Mouse (Mus musculus) telencephalon, adult 2 months (tissue): ENCODE measurements around the gene Gm13723.
A peak's percentile ranks its signal among the peaks of the same experiment; 100 is the strongest.

Source experiments
- DNase-seq: peaks from one replicate; pipeline ENCODE4 v3.0.0-alpha.2; 2011; ENCODE audit warnings: low read depth, low spot score

Gene Gm13723

DNA sequence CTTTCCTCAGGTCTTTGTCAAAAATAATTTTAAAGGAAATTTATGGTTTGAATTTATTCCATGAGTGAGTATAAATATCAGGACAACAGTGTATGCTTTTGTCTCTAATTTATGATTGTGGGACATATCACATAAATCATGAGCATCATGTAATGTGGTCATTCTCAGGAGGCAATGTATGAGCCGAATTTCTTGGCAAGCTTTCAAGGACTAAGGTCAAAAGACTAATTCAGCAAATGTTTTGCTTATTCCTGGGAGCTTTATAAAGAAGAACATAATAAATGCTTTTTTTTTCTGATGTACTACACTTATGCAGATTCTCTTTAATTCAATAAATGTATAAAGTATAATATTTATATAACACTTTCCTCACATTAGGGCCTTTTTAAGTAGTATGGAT lies at the start of gene Gm13723:
Gene Gm13723 (minus strand): TSS at position 101 of the 400 bp plus-strand sequence.
- no peak for DNase-seq

DNA sequence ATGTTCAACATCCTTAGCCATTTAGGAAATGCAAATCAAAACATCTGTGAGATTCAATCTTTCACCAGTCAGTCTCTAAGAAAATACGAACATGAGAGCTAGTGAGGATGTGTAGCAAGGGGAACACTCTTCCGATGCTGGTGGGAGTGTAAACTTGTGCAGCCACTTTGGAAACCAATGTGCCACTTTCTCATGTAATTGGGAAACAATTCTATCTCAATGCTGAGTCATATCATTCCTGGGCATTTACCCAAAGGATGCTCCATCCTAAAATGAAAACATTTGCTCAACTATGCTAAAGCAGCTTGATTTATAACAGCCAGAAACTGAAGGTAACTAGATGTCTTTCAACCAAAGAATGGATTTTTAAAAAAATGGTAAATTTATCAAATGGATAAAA lies 31.0 kb upstream of the Gm13723 start:
- peak; percentile 23 for DNase-seq

DNA sequence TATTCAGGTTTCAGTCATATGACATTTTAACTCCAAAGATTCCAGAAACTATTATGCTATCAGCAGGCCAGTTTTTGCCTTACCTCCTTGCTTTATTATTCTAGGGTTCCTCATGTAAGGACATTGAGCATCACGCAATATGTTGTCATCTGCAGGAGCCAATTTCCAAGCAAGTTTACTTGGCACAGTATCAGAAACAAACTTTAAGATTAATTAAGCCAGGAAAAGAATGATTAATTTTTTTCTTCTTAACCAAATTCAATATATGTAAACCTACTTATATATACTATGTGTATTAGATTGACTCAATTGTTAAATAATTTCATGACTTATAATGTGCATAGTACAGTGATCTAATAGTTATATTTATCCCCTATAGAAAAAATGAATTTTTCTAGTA lies 17.5 kb upstream of the Gm13723 start, which contains the start of gene Olfr1097:
Gene Olfr1097 (minus strand): TSS at position 101 of the 400 bp plus-strand sequence.
- no peak for DNase-seq

DNA sequence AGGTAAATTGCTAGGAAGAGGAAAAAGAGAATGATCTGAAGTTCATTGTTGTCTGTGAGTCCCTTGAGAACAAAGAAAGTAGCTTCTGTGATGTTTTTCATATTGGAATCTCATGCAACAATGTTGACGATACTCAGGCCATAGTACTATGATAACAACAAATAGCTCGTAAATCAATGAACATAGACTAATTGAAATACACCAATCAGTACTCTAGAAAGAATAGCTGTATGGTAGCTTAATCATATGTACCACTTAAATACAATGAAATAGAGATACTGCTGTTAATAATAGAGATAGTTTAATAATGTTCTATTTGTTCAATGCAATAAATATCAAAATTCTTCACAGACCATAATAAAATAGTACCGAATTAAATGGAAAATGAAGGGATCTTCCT lies 23.0 kb downstream of the Gm13723 start, which contains the start of gene Olfr1095:
Gene Olfr1095 (minus strand): TSS at position 101 of the 400 bp plus-strand sequence.
- no peak for DNase-seq

DNA sequence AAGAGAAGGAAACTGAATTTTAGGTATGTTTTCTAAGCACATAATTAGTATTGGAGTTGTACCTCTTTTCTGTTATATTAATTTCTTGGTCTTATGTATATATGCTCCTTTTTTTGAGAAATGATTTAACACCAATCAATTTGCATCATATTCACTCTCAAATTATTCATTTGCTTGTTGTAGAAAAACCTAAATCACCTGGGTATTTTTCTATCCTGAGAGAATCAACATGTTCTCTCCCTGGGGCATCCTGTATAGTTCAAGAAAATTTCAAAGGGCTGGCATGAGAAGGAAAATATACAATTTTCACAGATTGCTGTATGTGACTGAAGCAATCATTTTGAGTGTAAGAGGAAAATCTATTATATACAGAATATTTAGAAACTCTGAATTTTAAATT lies 50.2 kb downstream of the Gm13723 start, which contains the start of gene Olfr1094:
Gene Olfr1094 (plus strand): TSS at position 301 of the 400 bp plus-strand sequence.
- DNase-seq = no peak
